Mouse (Mus musculus) ES-Bruce4 (cell line): Measurements from ENCODE around the gene Nfil3. TPM values are rescaled to one million over a fixed set of nuclear protein-coding genes. Genes with fewer than 3 reads are reported as not detected.

Experiments
- H3K27ac ChIP-seq: 2 replicates; pipeline ENCODE4 v1.5.1; 2012; ENCODE audit warnings: low read length, inconsistent platforms; ENCODE audit not compliant: insufficient read depth
- H3K27me3 ChIP-seq: 2 replicates; pipeline ENCODE4 v1.6.1; 2012; ENCODE audit warnings: mild to moderate bottlenecking, low read length, inconsistent platforms; ENCODE audit not compliant: control insufficient read depth, poor library complexity, insufficient read depth, severe bottlenecking
- H3K36me3 ChIP-seq: 2 replicates; pipeline ENCODE4 v1.6.1; 2012; ENCODE audit warnings: inconsistent platforms, mild to moderate bottlenecking, low read length, moderate library complexity; ENCODE audit not compliant: control insufficient read depth, poor library complexity, insufficient read depth, severe bottlenecking
- H3K4me1 ChIP-seq: one replicate; pipeline ENCODE4 v1.8.1; 2011; ENCODE audit warnings: low read length; ENCODE audit not compliant: control insufficient read depth, insufficient read depth
- H3K4me3 ChIP-seq: 2 replicates; pipeline ENCODE4 v1.5.1; 2011; ENCODE audit warnings: low read depth, mild to moderate bottlenecking, low read length
- H3K9ac ChIP-seq: 2 replicates; pipeline ENCODE4 v1.6.1; 2012; ENCODE audit warnings: low read depth, mild to moderate bottlenecking, inconsistent platforms; ENCODE audit not compliant: poor library complexity, severe bottlenecking
- H3K9me3 ChIP-seq: replicated peaks from 2 replicates; pipeline ENCODE4 v1.6.1; 2012; ENCODE audit warnings: mild to moderate bottlenecking, low read length, inconsistent platforms; ENCODE audit not compliant: control insufficient read depth, poor library complexity, insufficient read depth, severe bottlenecking
- CTCF ChIP-seq: IDR thresholded peaks from one replicate; pipeline ENCODE4 v1.8.1; 2011; ENCODE audit warnings: low read depth, low read length
- EP300 ChIP-seq: IDR thresholded peaks from 2 replicates; pipeline ENCODE4 v1.6.1; 2011; ENCODE audit warnings: low read depth, low read length; ENCODE audit not compliant: insufficient read depth
- POLR2A ChIP-seq: IDR thresholded peaks from one replicate; pipeline ENCODE4 v1.8.1; 2011; ENCODE audit warnings: low read length; ENCODE audit not compliant: insufficient read depth
- polyA plus RNA-seq: library from polyadenylated mRNA; stranded (reverse); fragments of >200 nt; gene quantifications from 2 replicates; pipeline ENCODE4 v1.2.4, GENCODE M21; 2011; ENCODE audit warnings: low read depth; ENCODE audit not compliant: missing spikeins, insufficient read depth, insufficient read length

Gene Nfil3
- polyA plus RNA-seq, 1 experiment = 3.9 TPM

DNA sequence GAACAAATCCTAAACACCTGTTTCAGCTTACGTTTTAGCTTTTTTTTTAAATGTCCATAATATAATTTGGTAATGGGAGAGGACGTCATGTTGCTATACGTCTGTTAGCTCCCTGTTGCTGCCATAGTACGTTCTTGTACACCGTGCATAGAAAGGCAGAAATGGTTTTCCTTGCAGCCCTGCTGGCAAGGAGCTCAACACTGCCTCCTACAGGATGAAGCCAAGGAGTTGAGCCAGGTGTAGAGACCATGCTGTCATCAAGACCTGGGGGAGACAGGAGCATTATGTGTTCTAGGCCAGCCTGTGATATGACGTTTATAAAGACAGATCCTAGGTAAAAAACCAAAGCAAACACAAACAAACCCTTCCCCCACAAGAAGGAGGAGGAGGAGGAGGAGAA is 36.2 kb upstream of the Nfil3 start:
- H3K4me3 ChIP-seq = no peak overlapping the region
- H3K27ac ChIP-seq = no peak overlapping the region
- no peak overlapping the region for H3K9ac ChIP-seq
- H3K27me3 ChIP-seq = no peaks in the 10 kb centered on the region
- TF ChIP-seq CTCF (peak; percentile 72), EP300 (no peak), POLR2A (no peak)
- no peaks in the 10 kb centered on the region for H3K4me1 ChIP-seq
- no peaks in the 10 kb centered on the region for H3K36me3 ChIP-seq
- no peaks in the 10 kb centered on the region for H3K9me3 ChIP-seq

DNA sequence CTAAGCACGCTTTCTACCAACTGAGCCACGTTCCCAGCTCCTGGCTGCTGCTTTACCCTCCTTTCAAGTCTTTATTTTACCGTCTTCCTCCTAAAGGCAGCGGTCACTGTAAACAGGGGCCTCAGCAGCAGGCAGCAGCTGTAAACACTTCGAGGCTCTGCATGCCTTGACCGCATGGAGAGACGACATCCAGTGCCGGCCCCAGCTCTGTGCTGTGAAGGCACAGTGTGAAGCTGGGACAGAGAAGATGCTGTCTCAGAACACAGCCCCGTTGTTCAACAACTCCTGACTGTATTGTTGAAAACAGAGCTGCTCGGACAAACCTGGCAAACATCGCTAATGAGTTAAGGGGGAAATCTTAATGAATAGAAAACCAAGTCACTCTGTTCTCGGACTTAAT is 30.6 kb upstream of the Nfil3 start:
- Histone ChIP-seq H3K9ac (no peak overlapping the region), H3K36me3 (no peaks in the 10 kb centered on the region), H3K4me3 (no peak overlapping the region), H3K27ac (no peak overlapping the region), H3K27me3 (no peaks in the 10 kb centered on the region), H3K4me1 (no peaks in the 10 kb centered on the region), H3K9me3 (no peaks in the 10 kb centered on the region)
- TF ChIP-seq CTCF (no peak), EP300 (no peak), POLR2A (no peak)

DNA sequence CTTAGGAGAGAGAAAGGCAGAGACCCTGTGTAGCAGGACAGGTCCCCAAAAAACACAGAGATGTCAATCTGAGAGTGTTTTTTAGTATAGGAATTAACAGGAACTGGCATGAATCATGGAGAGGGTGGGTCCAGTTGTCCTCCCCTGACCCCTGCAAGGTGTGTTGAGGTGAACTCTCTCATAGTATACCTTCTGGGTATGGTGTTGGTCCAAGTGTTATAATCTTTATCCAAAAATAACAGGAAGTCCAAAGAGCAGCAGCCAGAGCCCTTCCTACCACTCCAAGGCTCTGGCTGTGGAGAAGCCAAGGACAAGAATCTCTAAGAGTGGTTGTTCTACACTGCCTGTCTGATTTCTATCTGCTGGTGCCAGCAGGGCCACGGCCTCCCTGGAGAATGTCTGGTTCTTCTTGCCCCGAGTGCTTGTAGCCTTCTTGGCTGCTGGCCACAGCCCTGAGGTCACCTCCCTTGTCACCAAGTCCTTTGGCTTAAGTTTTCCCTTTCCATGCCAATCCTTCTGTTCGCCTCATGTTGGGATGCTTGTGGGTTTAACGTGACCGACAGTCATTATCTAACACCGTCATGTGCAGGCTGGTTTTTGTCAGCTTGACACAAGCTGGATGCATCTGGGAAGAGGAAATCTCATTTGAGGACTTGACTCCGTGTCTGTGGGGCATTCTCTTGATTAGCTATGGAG is 27.8 kb upstream of the Nfil3 start:
- H3K9me3 ChIP-seq = no peaks in the 10 kb centered on the region
- H3K27me3 ChIP-seq = no peaks in the 10 kb centered on the region
- H3K4me3 ChIP-seq = no peak overlapping the region
- no peaks in the 10 kb centered on the region for H3K36me3 ChIP-seq
- H3K4me1 ChIP-seq = no peaks in the 10 kb centered on the region
- H3K27ac ChIP-seq = no peak overlapping the region
- no peak for TF ChIP-seq POLR2A
- TF ChIP-seq EP300 = no peak
- TF ChIP-seq CTCF = no peak
- H3K9ac ChIP-seq = no peak overlapping the region

DNA sequence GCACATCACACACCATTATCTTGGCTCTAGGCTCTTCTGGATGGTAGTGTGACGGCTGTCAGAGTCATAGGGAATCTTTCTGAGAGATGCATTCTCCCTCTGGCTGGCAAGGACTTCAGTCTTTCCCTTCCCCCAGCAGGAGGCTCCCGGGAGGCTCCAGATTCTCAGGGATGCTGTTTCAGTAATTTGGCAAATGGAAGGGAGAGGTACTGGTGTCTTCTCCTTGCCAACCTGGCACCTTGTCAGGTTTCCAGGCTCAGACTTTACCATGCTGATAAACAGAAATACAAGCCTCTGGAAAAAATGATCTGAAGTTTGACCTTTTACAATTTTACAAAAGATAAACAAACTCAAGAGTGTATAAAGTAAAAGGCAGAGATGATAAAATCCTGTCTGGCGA is 26.9 kb upstream of the Nfil3 start:
- no peaks in the 10 kb centered on the region for H3K36me3 ChIP-seq
- no peak overlapping the region for H3K9ac ChIP-seq
- H3K4me3 ChIP-seq = no peak overlapping the region
- no peaks in the 10 kb centered on the region for H3K4me1 ChIP-seq
- H3K9me3 ChIP-seq = no peaks in the 10 kb centered on the region
- H3K27ac ChIP-seq = no peak overlapping the region
- TF ChIP-seq CTCF (no peak), EP300 (no peak), POLR2A (no peak)
- no peaks in the 10 kb centered on the region for H3K27me3 ChIP-seq

DNA sequence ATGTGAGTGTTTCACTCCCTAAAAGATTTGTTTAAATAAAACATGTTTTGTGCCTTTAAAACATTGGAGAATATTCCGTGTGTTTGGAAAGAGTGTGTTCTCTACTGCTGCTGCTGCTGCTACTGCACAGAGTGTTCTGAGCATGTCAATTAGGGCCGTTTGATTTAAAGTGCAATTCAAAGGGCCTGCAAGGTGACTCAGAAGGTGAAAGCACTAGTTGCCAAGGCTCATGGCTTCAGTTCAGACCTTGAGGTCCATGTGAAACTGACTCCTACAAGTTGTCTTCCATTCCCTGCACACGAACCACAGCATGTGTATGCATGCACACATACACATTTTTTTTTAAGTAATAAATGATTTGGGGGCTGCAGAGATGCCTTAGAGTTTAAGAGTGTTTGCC is 22.4 kb upstream of the Nfil3 start:
- no peak overlapping the region for H3K27ac ChIP-seq

DNA sequence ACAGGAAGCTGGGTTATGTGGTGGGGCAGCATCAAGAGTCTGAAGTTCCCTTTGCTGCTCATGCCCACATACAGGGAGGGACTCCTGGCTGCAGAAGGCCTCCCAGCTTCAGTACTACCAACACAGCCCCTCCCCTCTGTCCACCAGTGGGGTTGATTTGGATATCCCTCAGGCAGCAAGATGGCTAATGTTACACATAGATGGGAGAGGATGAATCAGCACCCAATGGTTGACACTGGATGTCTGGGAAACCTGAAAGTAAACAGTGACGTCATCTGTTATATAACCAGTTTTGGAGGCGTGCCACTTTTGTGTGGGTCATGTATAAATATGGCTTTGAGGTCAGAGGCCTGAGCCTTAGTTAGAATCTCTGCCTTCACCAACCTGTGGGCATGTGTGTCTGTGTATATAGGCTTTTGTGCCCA is 20.6 kb upstream of the Nfil3 start:
- Histone ChIP-seq H3K36me3 (no peaks in the 10 kb centered on the region), H3K4me1 (no peaks in the 10 kb centered on the region), H3K9me3 (no peaks in the 10 kb centered on the region), H3K27me3 (no peaks in the 10 kb centered on the region), H3K27ac (no peak overlapping the region), H3K9ac (no peak overlapping the region), H3K4me3 (no peak overlapping the region)
- TF ChIP-seq POLR2A = no peak
- TF ChIP-seq CTCF = no peak
- no peak for TF ChIP-seq EP300

More for the DNA sequence above, 22.4 kb upstream of the Nfil3 start:
- Histone ChIP-seq H3K9ac (no peak overlapping the region), H3K4me3 (no peak overlapping the region), H3K9me3 (no peaks in the 10 kb centered on the region), H3K4me1 (no peaks in the 10 kb centered on the region), H3K27me3 (no peaks in the 10 kb centered on the region), H3K36me3 (no peaks in the 10 kb centered on the region)
- TF ChIP-seq CTCF = no peak
